Mouse (Mus musculus): Measurements from ENCODE around the gene Pttg1. TPM values are rescaled to one million over a fixed set of nuclear protein-coding genes. Genes with fewer than 3 reads are reported as not detected.
A peak's percentile ranks its signal among the peaks of the same experiment; 100 is the strongest.

Gene Pttg1
- polyA plus RNA-seq, 1 experiment from 2014 or later = 121 TPM

GRCm38 (mm10) chr11:43387004-43387880 lies 38.8 kb downstream of the Pttg1 start:
- ATAC-seq (replicated peaks; ENCODE audit: insufficient number of reproducible peaks, insufficient read depth, low FRiP score, low read depth) = no peak
- Histone ChIP-seq H3K9ac (no peak overlapping the region), H3K4me2 (no peak overlapping the region), H3K36me3 (no peaks in the 10 kb centered on the region), H3K27me3 (no peaks in the 10 kb centered on the region), H3K4me1 (replicated peaks) (peaks cover 15% of the 10 kb centered on the region), H3K9me3 (replicated peaks) (no peaks in the 10 kb centered on the region), H3K4me3 (no peak overlapping the region), H3K27ac (no peak overlapping the region)
- 88% methylated on average over 14 of the region's 14 CpGs for WGBS

GRCm38 (mm10) chr11:43385716-43386115 lies 40.3 kb downstream of the Pttg1 start:
- Histone ChIP-seq H3K27ac (no peak overlapping the region), H3K4me2 (peak overlapping the region; percentile 85), H3K9me3 (replicated peaks) (no peaks in the 10 kb centered on the region), H3K27me3 (no peaks in the 10 kb centered on the region), H3K4me3 (peak overlapping the region; percentile 47), H3K36me3 (no peaks in the 10 kb centered on the region), H3K9ac (peak overlapping the region; percentile 58), H3K4me1 (replicated peaks) (peaks cover 15% of the 10 kb centered on the region)
- 5% methylated on average over 8 of the region's 8 CpGs for WGBS
- ATAC-seq (replicated peaks; ENCODE audit: insufficient number of reproducible peaks, insufficient read depth, low FRiP score, low read depth) = no peak

- Histone ChIP-seq H3K27ac (peak overlapping the region; percentile 78), H3K36me3 (no peaks in the 10 kb centered on the region), H3K4me2 (peak overlapping the region; percentile 85), H3K4me3 (peak overlapping the region; percentile 47), H3K4me1 (replicated peaks) (peaks cover 15% of the 10 kb centered on the region), H3K9ac (peak overlapping the region; percentile 58), H3K27me3 (no peaks in the 10 kb centered on the region), H3K9me3 (replicated peaks) (no peaks in the 10 kb centered on the region)
- ATAC-seq (replicated peaks; ENCODE audit: insufficient number of reproducible peaks, insufficient read depth, low FRiP score, low read depth) = peak; percentile 84
- WGBS = 1% methylated on average over 18 of the region's 18 CpGs
Observed at GRCm38 (mm10) chr11:43385055-43385649, 40.9 kb downstream of the Pttg1 start.

- no peak overlapping the region for H3K9ac ChIP-seq
- 82% methylated on average over 2 of the region's 2 CpGs for WGBS
- no peak overlapping the region for H3K4me2 ChIP-seq
- H3K4me1 ChIP-seq (replicated peaks) = peaks cover 15% of the 10 kb centered on the region
- H3K9me3 ChIP-seq (replicated peaks) = no peaks in the 10 kb centered on the region
- H3K36me3 ChIP-seq = no peaks in the 10 kb centered on the region
- ATAC-seq (replicated peaks; ENCODE audit: insufficient number of reproducible peaks, insufficient read depth, low FRiP score, low read depth) = no peak
- H3K27ac ChIP-seq = no peak overlapping the region
- H3K4me3 ChIP-seq = no peak overlapping the region
- no peaks in the 10 kb centered on the region for H3K27me3 ChIP-seq
Observed at GRCm38 (mm10) chr11:43383581-43383980, 42.5 kb downstream of the Pttg1 start.

- Histone ChIP-seq H3K4me1 (replicated peaks) (peaks cover 11% of the 10 kb centered on the region), H3K4me3 (no peak overlapping the region), H3K27ac (no peak overlapping the region), H3K27me3 (no peaks in the 10 kb centered on the region), H3K9me3 (replicated peaks) (no peaks in the 10 kb centered on the region), H3K9ac (no peak overlapping the region), H3K4me2 (no peak overlapping the region), H3K36me3 (no peaks in the 10 kb centered on the region)
- WGBS = 82% methylated on average over 7 of the region's 7 CpGs
- no peak for ATAC-seq (replicated peaks; ENCODE audit: insufficient number of reproducible peaks, insufficient read depth, low FRiP score, low read depth)
Observed at GRCm38 (mm10) chr11:43380901-43381300, 45.1 kb downstream of the Pttg1 start.

GRCm38 (mm10) chr11:43379911-43380485 lies 46.1 kb downstream of the Pttg1 start:
- WGBS = 75% methylated on average over 11 of the region's 11 CpGs
- ATAC-seq (replicated peaks; ENCODE audit: insufficient number of reproducible peaks, insufficient read depth, low FRiP score, low read depth) = no peak
- Histone ChIP-seq H3K4me1 (replicated peaks) (peaks cover 4% of the 10 kb centered on the region), H3K27me3 (no peaks in the 10 kb centered on the region), H3K4me3 (no peak overlapping the region), H3K27ac (no peak overlapping the region), H3K9ac (no peak overlapping the region), H3K4me2 (no peak overlapping the region), H3K36me3 (no peaks in the 10 kb centered on the region), H3K9me3 (replicated peaks) (no peaks in the 10 kb centered on the region)

- Histone ChIP-seq H3K36me3 (no peaks in the 10 kb centered on the region), H3K9ac (no peak overlapping the region), H3K4me1 (replicated peaks) (no peaks in the 10 kb centered on the region), H3K9me3 (replicated peaks) (no peaks in the 10 kb centered on the region), H3K4me3 (no peak overlapping the region), H3K27me3 (no peaks in the 10 kb centered on the region), H3K4me2 (no peak overlapping the region), H3K27ac (no peak overlapping the region)
- ATAC-seq (replicated peaks; ENCODE audit: insufficient number of reproducible peaks, insufficient read depth, low FRiP score, low read depth) = no peak
- WGBS = 84% methylated on average over 3 of the region's 3 CpGs
Observed at GRCm38 (mm10) chr11:43379488-43379887, 46.6 kb downstream of the Pttg1 start.

GRCm38 (mm10) chr11:43377083-43377850 lies 48.8 kb downstream of the Pttg1 start:
- WGBS = 75% methylated on average over 8 of the region's 8 CpGs

GRCm38 (mm10) chr11:43376598-43376997 lies 49.5 kb downstream of the Pttg1 start:
- no peaks in the 10 kb centered on the region for H3K9me3 ChIP-seq (replicated peaks)
- WGBS = 96% methylated on average over 1 of the region's 1 CpGs
- no peaks in the 10 kb centered on the region for H3K4me1 ChIP-seq (replicated peaks)
- no peak for ATAC-seq (replicated peaks; ENCODE audit: insufficient number of reproducible peaks, insufficient read depth, low FRiP score, low read depth)
- H3K4me2 ChIP-seq = no peak overlapping the region
- H3K27me3 ChIP-seq = no peaks in the 10 kb centered on the region
- H3K9ac ChIP-seq = no peak overlapping the region
- no peaks in the 10 kb centered on the region for H3K36me3 ChIP-seq
- H3K27ac ChIP-seq = no peak overlapping the region
- H3K4me3 ChIP-seq = no peak overlapping the region

More at GRCm38 (mm10) chr11:43377083-43377850, 48.8 kb downstream of the Pttg1 start:
- no peak overlapping the region for H3K4me3 ChIP-seq
- H3K4me2 ChIP-seq = no peak overlapping the region
- H3K27ac ChIP-seq = no peak overlapping the region
- H3K36me3 ChIP-seq = no peaks in the 10 kb centered on the region
- H3K9ac ChIP-seq = no peak overlapping the region
- ATAC-seq (replicated peaks; ENCODE audit: insufficient number of reproducible peaks, insufficient read depth, low FRiP score, low read depth) = no peak
- no peaks in the 10 kb centered on the region for H3K4me1 ChIP-seq (replicated peaks)
- H3K9me3 ChIP-seq (replicated peaks) = no peaks in the 10 kb centered on the region
- H3K27me3 ChIP-seq = no peaks in the 10 kb centered on the region

GRCm38 (mm10) chr11:43374956-43375355 lies 51.1 kb downstream of the Pttg1 start:
- Histone ChIP-seq H3K36me3 (no peaks in the 10 kb centered on the region), H3K27ac (no peak overlapping the region), H3K9ac (no peak overlapping the region), H3K4me1 (replicated peaks) (no peaks in the 10 kb centered on the region), H3K4me2 (no peak overlapping the region), H3K4me3 (no peak overlapping the region), H3K27me3 (no peaks in the 10 kb centered on the region), H3K9me3 (replicated peaks) (no peaks in the 10 kb centered on the region)
- WGBS = 80% methylated on average over 6 of the region's 6 CpGs
- ATAC-seq (replicated peaks; ENCODE audit: insufficient number of reproducible peaks, insufficient read depth, low FRiP score, low read depth) = no peak

- Histone ChIP-seq H3K27ac (no peak overlapping the region), H3K9ac (no peak overlapping the region), H3K4me1 (replicated peaks) (no peaks in the 10 kb centered on the region), H3K9me3 (replicated peaks) (no peaks in the 10 kb centered on the region), H3K4me2 (no peak overlapping the region), H3K36me3 (no peaks in the 10 kb centered on the region), H3K27me3 (no peaks in the 10 kb centered on the region), H3K4me3 (no peak overlapping the region)
- WGBS = 64% methylated on average over 3 of the region's 3 CpGs
- ATAC-seq (replicated peaks; ENCODE audit: insufficient number of reproducible peaks, insufficient read depth, low FRiP score, low read depth) = no peak
Observed at GRCm38 (mm10) chr11:43373367-43373766, 52.7 kb downstream of the Pttg1 start.

Measured in heart, embryonic 15.5 days (tissue).